Mouse (Mus musculus) forebrain, postnatal 0 days (tissue): ENCODE measurements around the gene Stxbp2. TPM values are rescaled to one million over a fixed set of nuclear protein-coding genes. Genes with fewer than 3 reads are reported as not detected.
A peak's percentile ranks its signal among the peaks of the same experiment; 100 is the strongest.
"Not testable (repeated sequence)": the region's sequence is repeated elsewhere in the genome, so short reads cannot be mapped to it uniquely, and the experiment has no call there.

Experiments
- ATAC-seq: fragments of 200-750 bp; cut with Nextera tagmentation; 2 replicates; pipeline ENCODE4 v1.8.0; 2017; ENCODE audit warnings: mild to moderate bottlenecking, moderate library complexity
- DNase-seq: peaks from one replicate; pipeline ENCODE4 v3.0.0-alpha.2; 2015
- H3K27ac ChIP-seq: fragments of 300-500 bp; sonication (generic); 2 replicates; pipeline ENCODE4 v1.5.1; 2014; ENCODE audit warnings: low read depth, mild to moderate bottlenecking, antibody characterized with exemption, low read length, moderate library complexity, mixed read lengths
- H3K27me3 ChIP-seq: fragments of 300-500 bp; sonication (generic); 2 replicates; pipeline ENCODE4 v1.6.1; 2014; ENCODE audit warnings: mild to moderate bottlenecking, low read length, mixed read lengths; ENCODE audit not compliant: insufficient read depth
- H3K36me3 ChIP-seq: fragments of 300-500 bp; sonication (generic); 2 replicates; pipeline ENCODE4 v1.6.1; 2014; ENCODE audit warnings: mild to moderate bottlenecking, moderate library complexity; ENCODE audit not compliant: insufficient read depth
- H3K4me1 ChIP-seq: fragments of 300-500 bp; sonication (generic); 2 replicates; pipeline ENCODE4 v1.6.1; 2014; ENCODE audit warnings: antibody characterized with exemption; ENCODE audit not compliant: insufficient read depth
- H3K4me2 ChIP-seq: fragments of 300-500 bp; sonication (generic); 2 replicates; pipeline ENCODE4 v1.6.1; 2014; ENCODE audit warnings: low read depth, mild to moderate bottlenecking, moderate library complexity
- H3K4me3 ChIP-seq: fragments of 300-500 bp; sonication (generic); 2 replicates; pipeline ENCODE4 v1.5.1; 2014; ENCODE audit warnings: low read depth, low read length, mixed read lengths
- H3K9ac ChIP-seq: fragments of 300-500 bp; sonication (generic); 2 replicates; pipeline ENCODE4 v1.6.1; 2014; ENCODE audit warnings: mild to moderate bottlenecking
- H3K9me3 ChIP-seq: fragments of 300-500 bp; sonication (generic); 2 replicates; pipeline ENCODE4 v1.6.1; 2016; ENCODE audit warnings: low read length
- CTCF ChIP-seq: sonication (generic); IDR thresholded peaks from 2 replicates; pipeline ENCODE4 v1.5.1; 2016; ENCODE audit warnings: antibody characterized with exemption, control low read depth, low read depth
- WGBS: fragments of 180-500 bp; shearing (Covaris S2); extraction: QIAGEN DNeasy Blood & Tissue Kit; methylation state at CpG from one replicate; pipeline ENCODE4 v1.1.7; 2014; 5-methylcytosine and 5-hydroxymethylcytosine counted together
- polyA plus RNA-seq: library from polyadenylated mRNA; unstranded; fragments of >200 nt; fragmentation: Nextera tagmentation; extraction: Ambion mirVana; gene quantifications from 2 replicates; pipeline ENCODE4 v1.2.1, GENCODE M21; 2015
- total RNA-seq: library from RNA; depleted of rRNA; stranded (reverse); fragments of >200 nt; gene quantifications from 2 replicates; pipeline ENCODE4 v1.2.3, GENCODE M21; 2014; rRNA removed

The Stxbp2 gene
- 33.9 and 43.8 TPM in 2 replicates for total RNA-seq
- polyA plus RNA-seq = 35.5 and 44.7 TPM in 2 replicates

DNA sequence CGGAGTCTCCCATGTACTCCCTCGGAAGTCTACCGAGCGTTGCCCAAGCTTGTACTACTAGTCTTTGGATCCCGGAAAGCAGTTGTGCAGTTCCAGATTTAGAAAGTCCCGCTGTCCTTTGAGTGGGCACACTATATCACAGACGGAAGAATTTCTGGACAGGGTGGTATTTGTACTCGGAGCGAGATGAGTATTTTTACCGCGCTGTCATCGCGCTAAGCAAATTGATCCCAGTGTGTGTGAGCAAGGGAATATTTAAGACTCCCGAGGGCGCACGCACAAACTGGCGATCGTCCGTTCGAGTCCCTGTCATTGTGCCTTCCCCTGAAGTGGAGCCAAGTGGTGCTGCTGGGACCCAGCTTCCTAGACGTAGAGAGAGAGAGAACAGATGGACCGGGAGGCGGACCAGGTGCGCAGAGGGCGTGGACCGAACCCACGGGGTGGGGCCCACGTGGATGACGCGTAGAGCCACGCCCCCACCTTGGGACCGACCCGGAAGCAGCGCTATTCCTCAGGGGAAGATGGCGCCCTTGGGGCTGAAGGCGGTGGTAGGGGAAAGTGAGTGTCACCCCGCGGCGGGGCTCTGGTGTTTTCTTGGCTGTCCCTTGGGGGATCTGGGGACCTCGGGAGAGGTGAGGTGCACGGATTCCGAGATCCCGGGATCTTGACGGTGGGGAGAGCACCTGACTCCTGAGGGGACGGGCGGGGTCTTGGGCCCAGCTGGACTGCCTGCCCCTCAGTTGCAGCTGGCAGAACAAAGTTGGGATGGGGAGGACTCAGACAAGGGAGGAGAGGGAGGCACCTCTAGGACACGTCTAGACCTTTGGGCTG, at the start of gene Stxbp2:
TSS of gene Stxbp2 (plus strand) at position 309 of the 831 bp plus-strand sequence.
- Histone ChIP-seq H3K9me3 (no peaks in the 10 kb centered on the region), H3K27ac (peak within 1 kb of the TSS; percentile 29; the same call in 1 of the 2 replicates), H3K36me3 (peaks cover 6% of the 10 kb centered on the region), H3K4me2 (peak within 1 kb of the TSS; percentile 64), H3K27me3 (no peaks in the 10 kb centered on the region), H3K4me1 (peaks cover 7% of the 10 kb centered on the region; the same call in 1 of the 2 replicates), H3K4me3 (peak within 1 kb of the TSS; percentile 50), H3K9ac (peak within 1 kb of the TSS; percentile 44)
- peak; percentile 83 for DNase-seq
- peak; percentile 16; the same call in 1 of the 2 replicates for TF ChIP-seq CTCF
- ATAC-seq = peak; percentile 93
- WGBS = 6% methylated on average over 47 of the region's 47 CpGs

DNA sequence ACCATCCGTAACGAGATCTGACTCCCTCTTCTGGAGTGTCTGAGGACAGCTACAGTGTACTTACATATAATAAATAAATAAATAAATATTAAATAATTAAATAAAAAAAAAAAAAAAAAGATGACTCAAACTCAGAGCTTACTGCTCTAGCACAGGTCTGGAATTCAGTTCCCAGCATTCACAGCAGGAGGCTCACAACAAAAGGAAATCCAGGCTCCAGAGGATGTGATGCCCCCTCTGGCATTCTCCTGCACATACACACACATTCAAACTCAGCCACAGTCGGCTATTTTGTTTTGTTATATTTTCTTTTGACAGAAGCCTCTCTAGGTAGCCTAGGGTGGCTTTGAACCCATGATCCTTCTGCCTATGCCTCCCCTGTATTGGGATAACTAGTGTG, 48.8 kb upstream of the Stxbp2 start:
- H3K9me3 ChIP-seq, H3K27ac ChIP-seq, DNase-seq, H3K4me1 ChIP-seq, H3K27me3 ChIP-seq, H3K4me2 ChIP-seq, H3K4me3 ChIP-seq, H3K9ac ChIP-seq, ATAC-seq, H3K36me3 ChIP-seq: not testable (repeated sequence)
- 70% methylated on average over 1 of the region's 3 CpGs for WGBS

DNA sequence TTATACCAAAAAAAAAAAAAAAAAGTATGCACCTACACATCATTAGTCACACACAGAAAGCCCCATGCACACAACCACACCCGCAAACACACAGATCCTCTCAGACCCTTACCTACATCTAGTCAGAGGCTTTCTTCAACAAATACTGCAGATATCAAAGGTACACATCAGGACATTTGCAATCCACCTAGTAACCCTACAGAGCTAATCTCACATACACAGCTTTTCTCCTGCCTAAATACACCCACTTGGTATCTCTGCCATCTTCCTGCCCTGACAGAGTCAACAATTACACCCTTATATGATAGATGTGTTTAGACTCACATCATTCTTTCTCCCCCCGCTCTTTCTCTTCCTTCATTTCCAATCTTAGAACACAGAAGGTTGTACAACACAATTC, 44.3 kb upstream of the Stxbp2 start:
- WGBS = 97% methylated on average over 2 of the region's 2 CpGs
- Histone ChIP-seq H3K4me3 (no peak overlapping the region), H3K27ac (no peak overlapping the region), H3K4me2 (no peak overlapping the region), H3K9me3 (no peaks in the 10 kb centered on the region), H3K36me3 (no peaks in the 10 kb centered on the region), H3K27me3 (no peaks in the 10 kb centered on the region), H3K4me1 (no peaks in the 10 kb centered on the region), H3K9ac (no peak overlapping the region)
- no peak for ATAC-seq
- DNase-seq = no peak
- TF ChIP-seq CTCF = no peak

DNA sequence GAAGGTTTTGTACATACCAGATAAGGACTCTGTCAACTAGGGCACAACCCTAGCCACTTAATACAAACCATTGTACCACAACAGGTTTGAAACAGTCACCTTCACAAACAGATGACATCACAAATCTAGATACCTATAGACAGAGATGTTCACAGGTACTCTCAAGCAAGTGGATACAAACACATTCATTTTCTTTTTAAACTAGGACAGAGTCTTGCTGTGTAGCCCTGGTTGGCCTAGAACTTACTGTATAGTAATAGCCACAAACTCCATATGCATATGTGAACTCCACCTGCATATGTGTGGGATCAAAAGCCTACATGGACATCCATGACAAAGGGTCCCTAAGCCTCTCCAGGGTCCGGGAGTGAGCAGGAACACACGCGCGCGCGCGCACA, 43.8 kb upstream of the Stxbp2 start, which contains the start of gene Camsap3:
TSS of gene Camsap3 (plus strand) at position 301 of the 398 bp plus-strand sequence.
- no peak for DNase-seq
- TF ChIP-seq CTCF = no peak
- Histone ChIP-seq H3K4me2 (peak within 1 kb of the TSS; percentile 68), H3K27ac (peak within 1 kb of the TSS; percentile 84), H3K4me1 (no peaks in the 10 kb centered on the region), H3K27me3 (no peaks in the 10 kb centered on the region), H3K4me3 (peak within 1 kb of the TSS; percentile 87), H3K9me3 (no peaks in the 10 kb centered on the region), H3K36me3 (no peaks in the 10 kb centered on the region), H3K9ac (peak within 1 kb of the TSS; percentile 90)
- WGBS = under 1% methylated on average over 7 of the region's 7 CpGs
- ATAC-seq = no peak

GRCm38 (mm10) chr8:3587391-3588257, 43.1 kb upstream of the Stxbp2 start:
- no peaks in the 10 kb centered on the region for H3K36me3 ChIP-seq
- H3K9me3 ChIP-seq = no peaks in the 10 kb centered on the region
- peak; percentile 86 for ATAC-seq
- WGBS = under 1% methylated on average over 70 of the region's 77 CpGs
- peak; percentile 83 for DNase-seq
- no peaks in the 10 kb centered on the region for H3K27me3 ChIP-seq
- H3K9ac ChIP-seq = peak overlapping the region; percentile 90
- TF ChIP-seq CTCF = no peak
- no peaks in the 10 kb centered on the region for H3K4me1 ChIP-seq
- peak overlapping the region; percentile 68 for H3K4me2 ChIP-seq
- H3K27ac ChIP-seq = peak overlapping the region; percentile 84
- peak overlapping the region; percentile 87 for H3K4me3 ChIP-seq

- Histone ChIP-seq H3K9me3 (no peaks in the 10 kb centered on the region), H3K4me1 (no peaks in the 10 kb centered on the region), H3K27me3 (no peaks in the 10 kb centered on the region), H3K4me3 (peak overlapping the region; percentile 87), H3K9ac (peak overlapping the region; percentile 90), H3K4me2 (peak overlapping the region; percentile 68), H3K36me3 (no peaks in the 10 kb centered on the region), H3K27ac (peak overlapping the region; percentile 84)
- peak; percentile 58 for DNase-seq
- WGBS = 2% methylated on average over 10 of the region's 11 CpGs
- no peak for TF ChIP-seq CTCF
- ATAC-seq = peak; percentile 68
Measured at GRCm38 (mm10) chr8:3588258-3588633, 42.5 kb upstream of the Stxbp2 start.

DNA sequence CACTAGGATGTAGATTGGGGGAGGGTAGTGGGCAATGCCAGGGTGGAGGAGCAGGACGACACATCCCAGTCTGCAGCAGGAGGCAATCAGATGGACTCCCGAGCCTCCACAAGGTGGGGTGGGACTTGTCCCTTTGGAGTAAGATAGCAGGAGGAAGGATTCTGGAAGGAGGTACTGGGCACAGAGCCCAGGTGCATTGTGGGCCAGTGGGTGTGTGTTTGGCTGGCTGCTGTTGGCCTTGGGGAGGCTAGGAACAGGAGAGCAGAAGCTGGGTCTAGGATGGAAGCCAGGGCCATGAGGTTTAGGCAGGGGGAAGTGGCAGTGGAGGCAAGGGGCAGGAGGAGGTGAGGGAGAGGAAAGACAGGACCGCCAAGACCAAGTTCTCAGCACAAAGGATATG, 37.3 kb upstream of the Stxbp2 start:
- no peak for TF ChIP-seq CTCF
- H3K4me1 ChIP-seq = no peaks in the 10 kb centered on the region
- no peak overlapping the region for H3K4me2 ChIP-seq
- no peak overlapping the region for H3K27ac ChIP-seq
- 54% methylated on average over 3 of the region's 3 CpGs for WGBS
- peaks cover 10% of the 10 kb centered on the region for H3K36me3 ChIP-seq
- ATAC-seq = no peak
- H3K9me3 ChIP-seq = no peaks in the 10 kb centered on the region
- no peak for DNase-seq
- H3K4me3 ChIP-seq = no peak overlapping the region
- no peaks in the 10 kb centered on the region for H3K27me3 ChIP-seq
- no peak overlapping the region for H3K9ac ChIP-seq
